Mouse (Mus musculus) embryonic facial prominence, embryonic 14.5 days (tissue): Measurements from ENCODE around the gene Nme3. TPM values are rescaled to one million over a fixed set of nuclear protein-coding genes. Genes with fewer than 3 reads are reported as not detected.

Experiments used
- ATAC-seq: fragments of 200-750 bp; cut with Nextera tagmentation; 2 replicates; pipeline ENCODE4 v1.8.0; 2017; ENCODE audit warnings: low read depth, moderate number of reproducible peaks, moderate TSS enrichment
- DNase-seq: peaks from one replicate; pipeline ENCODE4 v3.0.0-alpha.2; 2015; ENCODE audit warnings: low spot score
- H3K27ac ChIP-seq: fragments of 300-500 bp; sonication (generic); replicated peaks from 2 replicates; pipeline ENCODE4 v1.5.1; 2014; ENCODE audit warnings: low read depth, mild to moderate bottlenecking, low read length, moderate library complexity
- H3K27me3 ChIP-seq: fragments of 300-500 bp; sonication (generic); replicated peaks from 2 replicates; pipeline ENCODE4 v1.6.1; 2014; ENCODE audit warnings: low read length; ENCODE audit not compliant: control insufficient read depth, insufficient read depth
- H3K36me3 ChIP-seq: fragments of 300-500 bp; sonication (generic); 2 replicates; pipeline ENCODE4 v1.6.1; 2014; ENCODE audit warnings: low read length, mixed read lengths; ENCODE audit not compliant: control insufficient read depth, insufficient read depth
- H3K4me1 ChIP-seq: fragments of 300-500 bp; sonication (generic); 2 replicates; pipeline ENCODE4 v1.6.1; 2014; ENCODE audit warnings: antibody characterized with exemption, low read length; ENCODE audit not compliant: control insufficient read depth, insufficient read depth
- H3K4me2 ChIP-seq: fragments of 300-500 bp; sonication (generic); 2 replicates; pipeline ENCODE4 v1.6.1; 2014; ENCODE audit warnings: low read depth, mild to moderate bottlenecking, low read length, moderate library complexity, mixed read lengths
- H3K4me3 ChIP-seq: fragments of 300-500 bp; sonication (generic); 2 replicates; pipeline ENCODE4 v1.5.1; 2014; ENCODE audit warnings: low read depth, mild to moderate bottlenecking, low read length
- H3K9ac ChIP-seq: fragments of 300-500 bp; sonication (generic); 2 replicates; pipeline ENCODE4 v1.6.1; 2014; ENCODE audit warnings: low read depth, mild to moderate bottlenecking, low read length, moderate library complexity, mixed read lengths
- H3K9me3 ChIP-seq: fragments of 300-500 bp; sonication (generic); 2 replicates; pipeline ENCODE4 v1.6.1; 2016; ENCODE audit warnings: low read length; ENCODE audit not compliant: control insufficient read depth
- WGBS: fragments of 180-500 bp; shearing (Covaris S2); extraction: QIAGEN DNeasy Blood & Tissue Kit; methylation state at CpG from one replicate; pipeline ENCODE4 v1.1.7; 2014; 5-methylcytosine and 5-hydroxymethylcytosine counted together
- polyA plus RNA-seq: library from polyadenylated mRNA; unstranded; fragments of >200 nt; fragmentation: Nextera tagmentation; extraction: Ambion mirVana; gene quantifications from 2 replicates; pipeline ENCODE4 v1.2.1, GENCODE M21; 2014

Nme3 gene
- polyA plus RNA-seq, 1 experiment from 2014 or later: 46.1 TPM

DNA sequence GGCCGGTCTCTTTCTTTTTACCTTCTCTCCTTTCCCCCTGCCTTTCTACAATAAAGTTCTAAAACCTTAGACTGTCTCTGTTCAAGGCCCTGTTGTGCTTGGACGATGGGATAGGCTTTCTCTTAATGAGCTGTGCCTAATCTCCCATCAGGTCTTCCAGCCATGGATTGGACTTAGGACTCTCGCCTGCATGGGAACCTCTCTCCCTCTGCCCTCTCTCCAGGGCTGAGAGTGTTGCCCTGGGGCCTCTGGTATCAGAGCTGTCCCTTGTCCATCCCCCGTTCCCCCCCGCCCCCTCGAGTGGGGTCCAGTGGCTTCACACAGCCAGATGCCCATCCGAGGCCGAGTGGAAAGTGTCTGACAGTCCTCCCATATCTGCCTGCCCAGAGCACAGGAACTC lies 21.3 kb upstream of the Nme3 start:
- no peak overlapping the region for H3K9ac ChIP-seq
- no peak overlapping the region for H3K27ac ChIP-seq
- no peaks in the 10 kb centered on the region for H3K36me3 ChIP-seq
- H3K9me3 ChIP-seq: no peaks in the 10 kb centered on the region
- WGBS: 79% methylated on average over 8 of the region's 8 CpGs
- H3K4me2 ChIP-seq: no peak overlapping the region
- no peaks in the 10 kb centered on the region for H3K4me1 ChIP-seq
- no peak for ATAC-seq
- H3K4me3 ChIP-seq: no peak overlapping the region
- H3K27me3 ChIP-seq: no peaks in the 10 kb centered on the region
- no peak for DNase-seq

DNA sequence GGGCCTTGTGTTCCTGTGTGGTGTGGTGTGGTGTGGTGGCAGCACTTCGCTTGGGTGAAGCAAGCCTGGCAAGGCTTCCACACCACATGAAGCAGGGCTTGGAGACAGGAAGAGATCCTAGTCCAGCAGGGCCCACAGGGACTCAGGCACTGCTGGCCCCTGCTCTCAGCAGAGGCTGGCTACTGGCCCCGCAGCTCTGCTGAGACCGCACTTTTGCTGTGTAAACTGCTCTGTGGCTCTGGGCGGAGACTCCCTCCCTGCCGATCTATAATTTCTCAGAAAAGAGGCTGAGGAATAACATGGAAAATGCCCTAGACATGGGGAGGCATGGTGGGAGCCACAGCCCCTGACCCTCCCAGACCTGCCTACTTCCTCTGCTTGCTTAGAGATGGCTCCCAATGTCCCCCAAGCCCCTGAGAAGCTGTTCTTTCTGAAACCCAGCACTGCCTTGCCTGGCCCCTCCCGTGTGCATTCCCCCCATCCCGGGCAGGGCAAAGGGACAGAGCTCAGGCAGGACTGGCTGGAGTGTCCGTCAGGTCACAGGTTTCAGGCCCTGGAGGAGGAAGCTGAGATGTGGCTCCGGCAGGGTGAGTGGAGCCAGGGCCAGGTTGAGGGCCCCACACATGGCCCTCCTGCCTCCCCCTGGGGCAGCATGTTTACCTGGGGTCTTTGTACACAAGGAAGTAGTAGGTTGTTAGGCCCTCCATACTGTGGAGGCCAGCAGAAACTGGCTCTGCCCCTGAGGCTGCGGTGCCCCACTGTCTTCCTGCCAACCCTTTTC lies 18.8 kb upstream of the Nme3 start:
- Histone ChIP-seq H3K27ac (no peak overlapping the region; the same call in 1 of the 2 replicates), H3K27me3 (no peaks in the 10 kb centered on the region), H3K4me1 (no peaks in the 10 kb centered on the region), H3K36me3 (0 out of 2 replicates have a peak, but pooled peaks cover 3% of the 10 kb centered on the region), H3K4me3 (no peak overlapping the region), H3K9me3 (no peaks in the 10 kb centered on the region), H3K9ac (peak overlapping the region; percentile 35; the same call in 1 of the 2 replicates), H3K4me2 (no peak overlapping the region)
- ATAC-seq: no peak
- WGBS: 50% methylated on average over 10 of the region's 10 CpGs
- no peak for DNase-seq

DNA sequence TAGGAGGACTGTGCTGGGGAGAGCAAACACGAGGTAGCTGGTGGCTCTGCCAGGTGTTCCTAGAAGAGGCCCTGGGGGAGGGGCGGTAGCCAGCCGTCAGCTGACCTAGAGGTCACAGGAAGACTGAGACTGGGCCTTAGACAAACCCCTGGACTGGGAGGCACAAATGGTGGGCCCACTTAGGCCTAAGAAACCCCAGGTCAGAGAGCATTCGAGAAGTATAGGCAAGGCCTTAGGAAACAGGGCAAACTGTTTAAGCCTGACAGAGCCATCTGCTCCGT lies 18.2 kb upstream of the Nme3 start:
- Histone ChIP-seq H3K4me2 (no peak overlapping the region), H3K4me3 (no peak overlapping the region), H3K9me3 (no peaks in the 10 kb centered on the region), H3K36me3 (peaks cover 7% of the 10 kb centered on the region; the same call in 1 of the 2 replicates), H3K9ac (no peak overlapping the region), H3K27me3 (no peaks in the 10 kb centered on the region), H3K27ac (no peak overlapping the region), H3K4me1 (no peaks in the 10 kb centered on the region)
- 25% methylated on average over 5 of the region's 5 CpGs for WGBS
- no peak; the same call in 1 of the 2 replicates for ATAC-seq
- DNase-seq: no peak

DNA sequence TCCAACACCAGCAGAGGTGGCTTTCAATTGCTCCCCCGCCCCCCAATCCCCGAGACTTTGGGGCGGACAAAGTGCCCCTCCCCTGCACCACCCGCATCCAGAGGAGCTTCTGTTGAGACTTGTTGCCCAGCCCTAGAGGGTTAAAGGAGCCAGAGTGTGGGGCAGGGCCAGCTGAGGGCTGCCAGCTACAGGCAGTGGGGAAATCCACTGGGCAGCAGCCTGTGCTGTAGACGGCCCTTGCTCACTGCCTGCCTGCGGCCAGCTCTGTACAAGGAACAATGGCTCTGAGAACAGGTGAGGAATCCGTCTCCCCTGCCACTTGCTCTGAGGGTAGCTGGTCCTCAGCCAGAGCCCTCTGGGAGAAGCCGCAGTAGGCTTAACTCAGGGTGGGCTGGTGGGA lies 17.8 kb upstream of the Nme3 start:
- DNase-seq (no peak), ATAC-seq (no peak)
- no peaks in the 10 kb centered on the region for H3K27me3 ChIP-seq
- no peak overlapping the region for H3K4me2 ChIP-seq
- no peak overlapping the region for H3K9ac ChIP-seq
- no peak overlapping the region for H3K27ac ChIP-seq
- H3K4me3 ChIP-seq: no peak overlapping the region
- H3K4me1 ChIP-seq: no peaks in the 10 kb centered on the region
- peaks cover 12% of the 10 kb centered on the region; the same call in 1 of the 2 replicates for H3K36me3 ChIP-seq
- WGBS: 73% methylated on average over 8 of the region's 8 CpGs
- H3K9me3 ChIP-seq: no peaks in the 10 kb centered on the region

DNA sequence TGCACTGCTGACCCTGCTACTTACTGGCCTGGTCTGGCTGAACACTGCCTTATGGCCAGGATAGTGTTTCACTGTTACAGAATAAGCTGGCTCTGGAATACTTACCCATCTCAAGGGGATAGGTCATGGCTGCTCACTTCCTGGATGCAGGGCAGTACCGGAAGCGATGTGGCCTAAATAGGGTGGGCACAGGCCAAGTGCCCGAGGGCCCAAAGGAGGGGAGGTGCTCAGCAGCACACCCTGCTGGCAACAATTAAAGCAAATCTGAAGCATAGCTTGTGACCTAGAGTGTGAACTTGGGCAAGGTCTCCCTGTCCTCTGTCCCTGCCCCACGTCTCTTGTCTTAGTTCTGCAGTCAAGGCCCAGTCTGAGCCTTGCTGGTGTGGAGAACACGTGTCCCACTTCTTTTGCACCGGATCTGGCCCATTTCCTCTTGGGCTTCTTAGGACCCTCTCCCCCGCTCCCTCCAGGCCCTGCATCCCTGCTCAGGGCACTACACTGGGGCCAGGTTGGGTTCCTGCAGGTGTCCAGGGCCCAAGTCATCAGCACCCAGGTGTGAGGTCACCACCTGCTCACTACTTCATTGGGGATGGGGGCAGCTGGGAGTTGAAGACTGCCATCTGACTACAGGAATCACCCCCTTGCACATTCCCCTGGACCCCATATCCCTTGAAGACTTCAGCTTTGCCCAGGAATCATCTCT lies 14.4 kb upstream of the Nme3 start:
- WGBS: 34% methylated on average over 7 of the region's 7 CpGs

DNA sequence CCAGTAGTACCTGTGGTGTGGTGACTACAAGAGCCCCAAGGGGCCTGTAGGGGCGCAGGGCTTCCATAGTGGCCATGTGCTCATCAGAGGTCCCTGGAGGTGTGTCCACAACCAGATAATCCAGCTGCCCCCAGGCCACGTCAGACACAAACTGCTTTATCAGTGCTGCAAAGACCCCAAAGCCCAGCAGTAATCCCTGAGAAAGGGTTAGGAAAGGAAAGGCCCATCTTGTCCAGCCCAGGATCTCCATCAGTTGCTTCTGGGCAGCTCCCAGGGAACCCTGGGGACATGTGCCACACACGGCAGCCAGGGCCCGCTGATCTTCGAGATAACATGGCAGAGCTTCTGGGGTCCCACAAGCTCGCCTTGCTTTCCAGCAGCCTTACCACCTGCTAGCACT lies 11.9 kb upstream of the Nme3 start:
- Histone ChIP-seq H3K36me3 (peaks cover 24% of the 10 kb centered on the region; the same call in 1 of the 2 replicates), H3K4me1 (peaks cover 15% of the 10 kb centered on the region), H3K9me3 (no peaks in the 10 kb centered on the region), H3K27me3 (no peaks in the 10 kb centered on the region), H3K4me2 (no peak overlapping the region), H3K4me3 (no peak overlapping the region), H3K9ac (no peak overlapping the region), H3K27ac (no peak overlapping the region)
- ATAC-seq: no peak
- DNase-seq: no peak
- 89% methylated on average over 6 of the region's 6 CpGs for whole genome bisulfite sequencing

More for the DNA sequence above, 14.4 kb upstream of the Nme3 start:
- DNase-seq (no peak), ATAC-seq (no peak)
- Histone ChIP-seq H3K4me3 (no peak overlapping the region), H3K36me3 (peaks cover 21% of the 10 kb centered on the region; the same call in 1 of the 2 replicates), H3K27ac (no peak overlapping the region), H3K27me3 (no peaks in the 10 kb centered on the region), H3K9ac (no peak overlapping the region), H3K4me1 (peaks cover 5% of the 10 kb centered on the region; the same call in 1 of the 2 replicates), H3K4me2 (no peak overlapping the region), H3K9me3 (no peaks in the 10 kb centered on the region)

DNA sequence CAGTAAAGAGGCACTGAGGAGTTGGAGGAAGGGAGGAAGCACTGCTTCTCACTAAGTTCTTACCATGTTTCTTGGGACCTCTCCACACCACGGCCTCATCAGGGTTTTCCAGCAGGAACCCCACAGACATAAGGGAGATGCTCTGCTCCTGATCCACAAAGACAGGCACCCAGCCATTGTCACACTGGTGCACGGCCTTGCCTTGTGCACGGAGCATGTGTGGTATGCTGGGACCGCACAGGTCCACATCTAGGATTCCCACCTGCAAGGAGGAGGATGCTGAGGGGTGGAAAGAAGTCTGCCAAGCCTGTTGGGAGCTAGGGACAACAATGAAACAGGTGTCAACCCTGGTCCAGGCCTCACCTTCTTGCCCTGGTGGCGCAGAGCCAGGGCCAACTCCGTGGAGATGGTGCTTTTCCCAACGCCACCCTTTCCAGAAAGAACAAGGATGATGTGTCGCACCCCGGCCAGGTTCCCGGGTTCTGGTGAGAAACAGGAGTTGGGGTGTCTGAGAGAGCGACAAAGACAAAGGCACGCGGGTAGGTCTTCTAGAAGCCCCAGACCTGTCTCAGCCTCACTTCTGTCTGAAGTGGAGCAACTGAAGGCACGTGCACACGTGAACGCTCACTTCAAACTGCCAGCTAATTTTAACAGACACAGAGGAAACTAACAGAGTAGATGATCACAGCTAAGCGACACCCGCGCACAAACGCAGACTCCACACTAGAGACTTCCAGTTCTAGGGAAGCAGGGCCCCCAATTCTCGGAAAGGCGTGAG lies 10.8 kb upstream of the Nme3 start:
- DNase-seq: no peak
- no peak overlapping the region for H3K27ac ChIP-seq
- ATAC-seq: no peak
- peaks cover 15% of the 10 kb centered on the region for H3K4me1 ChIP-seq
- peaks cover 36% of the 10 kb centered on the region for H3K36me3 ChIP-seq
- peak overlapping the region; percentile 72 for H3K4me3 ChIP-seq
- H3K4me2 ChIP-seq: peak overlapping the region; percentile 90
- peak overlapping the region; percentile 70 for H3K9ac ChIP-seq
- no peaks in the 10 kb centered on the region for H3K27me3 ChIP-seq
- H3K9me3 ChIP-seq: no peaks in the 10 kb centered on the region
- WGBS: 25% methylated on average over 22 of the region's 22 CpGs

DNA sequence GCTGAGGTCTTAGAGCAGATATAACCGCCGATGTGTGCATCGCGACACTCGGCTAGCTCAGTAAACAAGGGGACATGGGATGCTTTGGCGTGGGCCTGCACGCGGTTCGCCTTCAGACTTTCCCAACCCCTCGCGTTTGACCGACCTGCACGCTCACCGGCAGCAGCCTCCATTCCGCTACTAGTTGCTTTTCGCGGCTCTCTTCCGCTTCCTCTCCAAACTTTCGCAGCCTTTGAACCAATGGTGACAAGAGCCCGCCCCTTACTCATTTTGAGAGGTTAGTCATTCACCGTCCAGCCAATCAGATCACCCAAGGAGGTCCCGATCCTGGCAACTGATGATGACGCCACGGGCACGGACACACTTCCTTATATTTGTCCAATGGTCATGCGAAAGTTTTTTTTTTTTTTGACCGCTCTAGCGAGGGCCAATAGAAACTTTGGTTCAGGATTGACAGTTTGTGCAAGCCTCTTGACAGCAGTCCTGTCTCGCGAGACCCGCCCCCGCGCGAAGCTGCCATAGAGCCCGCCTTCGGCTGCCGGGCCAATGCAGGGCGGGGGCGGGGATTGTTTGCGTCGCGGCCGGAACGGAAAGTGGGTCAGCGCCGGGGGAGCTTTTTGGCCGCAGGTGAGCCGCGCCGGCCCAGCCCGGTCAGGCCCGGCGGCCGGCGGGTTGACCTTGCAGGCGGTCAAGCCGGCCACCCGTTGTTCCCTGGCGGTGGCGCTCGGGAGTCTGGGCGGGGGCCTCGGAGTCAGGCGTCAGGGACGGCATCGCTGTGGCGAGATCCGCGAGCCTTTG lies 10.0 kb upstream of the Nme3 start, which contains the start of the genes Nubp2 and Spsb3:
Gene Nubp2, minus strand, starts transcription at position 216 of the 798 bp plus-strand sequence.
Gene Spsb3, plus strand, starts transcription at position 510 of the 798 bp plus-strand sequence.
- H3K27me3 ChIP-seq: no peaks in the 10 kb centered on the region
- peak; percentile 100 for DNase-seq
- no peaks in the 10 kb centered on the region for H3K9me3 ChIP-seq
- peak within 1 kb of the TSS; percentile 82 for H3K9ac ChIP-seq
- peak within 1 kb of the TSS; percentile 93 for H3K4me2 ChIP-seq
- peak within 1 kb of the TSS; percentile 42; the same call in 1 of the 2 replicates for H3K27ac ChIP-seq
- peak; percentile 96 for ATAC-seq
- WGBS: under 1% methylated on average over 58 of the region's 69 CpGs
- H3K4me1 ChIP-seq: peaks cover 15% of the 10 kb centered on the region
- peaks cover 44% of the 10 kb centered on the region for H3K36me3 ChIP-seq
- H3K4me3 ChIP-seq: peak within 1 kb of the TSS; percentile 86
